Mouse (Mus musculus) erythroid progenitor cell, adult 5-6 weeks (primary cell): Measurements from ENCODE around the gene Col16a1. TPM values are rescaled to one million over a fixed set of nuclear protein-coding genes. Genes with fewer than 3 reads are reported as not detected.

Experiments
- ATAC-seq: replicated peaks from 2 replicates; pipeline ENCODE4 v1.8.0; 2016; ENCODE audit warnings: moderate number of reproducible peaks, mild to moderate bottlenecking, moderate TSS enrichment, inconsistent platforms; ENCODE audit not compliant: poor library complexity, low FRiP score, severe bottlenecking
- total RNA-seq, 2 experiments: library from RNA; stranded (forward) in 1 of 2; stranded (reverse) in 1 of 2; fragments of 150-400 nt in 1 of 2; fragments of 186-747, 209-891 nt in 1 of 2; gene quantifications; 2 replicates each; pipeline versions ENCODE4 v1.2.3 to v1.2.4; 2015 to 2017; ENCODE audit warnings: low replicate concordance in 2 of 2

The Col16a1 gene
- total RNA-seq, 2 experiments from 2014 or later: not detected

DNA sequence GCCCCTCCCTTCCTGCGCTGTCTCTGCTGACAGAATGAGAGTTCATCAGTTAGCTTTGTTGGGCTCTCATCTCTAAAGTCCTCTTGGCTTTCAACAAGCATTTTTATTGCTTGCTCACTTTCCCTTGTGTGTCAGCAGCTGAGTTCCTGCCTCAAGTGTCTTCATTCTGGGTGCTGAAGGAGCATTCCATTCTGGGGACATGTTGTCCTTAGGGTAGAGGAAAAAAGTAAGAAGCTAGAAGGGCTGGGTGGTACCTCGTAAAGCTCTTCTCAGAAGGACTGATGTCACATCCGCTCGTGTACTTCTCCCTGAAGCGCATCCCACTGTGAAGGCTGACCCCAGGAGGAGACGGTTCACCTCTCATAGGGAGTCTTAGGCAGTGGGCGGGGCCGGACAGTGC, 73.9 kb downstream of the Col16a1 start:
- ATAC-seq: no peak; the same call in 1 of the 2 replicates

DNA sequence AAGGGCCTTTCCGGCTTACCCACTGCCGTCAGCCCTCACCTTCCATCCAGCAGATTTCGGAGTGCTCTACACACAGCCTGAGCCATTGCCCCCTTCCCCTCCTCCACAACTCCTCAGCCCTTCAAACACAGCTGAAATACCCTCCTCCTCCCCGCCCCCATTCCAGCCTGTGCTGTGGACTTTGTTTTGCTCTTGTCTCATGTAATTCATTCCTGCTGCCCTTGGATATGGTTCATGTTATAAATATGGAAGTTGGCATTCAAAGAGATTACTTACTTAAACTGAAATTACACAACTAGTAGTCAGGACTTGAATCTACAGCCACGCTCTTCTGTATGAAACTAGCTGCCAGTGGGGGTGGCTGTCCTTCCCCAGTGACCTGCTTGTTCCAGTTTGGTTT, 75.4 kb downstream of the Col16a1 start:
- ATAC-seq: no peak

DNA sequence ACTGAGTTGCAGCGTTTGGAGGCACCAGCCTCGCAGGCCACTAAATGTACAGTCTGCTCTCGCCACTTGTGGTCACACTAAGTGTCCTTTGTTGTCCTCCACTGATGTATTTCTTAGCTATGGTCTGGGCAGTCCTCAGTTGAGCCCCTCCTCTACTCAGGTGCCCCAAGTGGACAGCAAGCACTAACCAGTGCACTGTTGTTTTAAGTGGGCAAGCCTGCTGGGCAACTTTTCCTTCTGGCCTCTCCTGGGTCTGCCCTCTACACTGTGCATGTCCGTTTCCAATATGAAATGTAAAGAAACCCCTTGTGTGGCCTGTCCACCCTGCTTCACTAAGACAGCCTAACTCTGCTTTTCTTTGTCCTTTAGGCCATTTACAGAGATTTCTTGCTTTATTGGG, 76.5 kb downstream of the Col16a1 start:
- ATAC-seq: no peak

DNA sequence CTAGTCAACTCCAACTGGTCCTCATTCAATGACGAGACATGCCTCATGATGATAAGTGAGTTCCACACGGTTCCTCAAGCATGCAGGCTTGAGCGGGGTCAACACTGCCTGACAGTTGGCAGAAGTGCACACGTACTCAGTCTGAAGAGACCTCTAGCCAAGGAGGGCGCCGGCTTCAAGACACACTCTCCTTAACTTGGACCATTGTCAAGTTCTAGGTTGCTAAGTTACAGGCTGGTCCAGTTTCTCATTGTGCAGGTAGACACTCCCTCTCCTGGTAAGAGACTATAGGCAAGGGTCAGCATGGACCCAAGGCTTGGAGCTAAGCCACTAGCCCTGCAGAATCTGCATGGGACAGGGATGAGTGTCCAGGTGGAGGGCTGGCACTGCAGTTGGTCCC, 77.5 kb downstream of the Col16a1 start:
- ATAC-seq: no peak

DNA sequence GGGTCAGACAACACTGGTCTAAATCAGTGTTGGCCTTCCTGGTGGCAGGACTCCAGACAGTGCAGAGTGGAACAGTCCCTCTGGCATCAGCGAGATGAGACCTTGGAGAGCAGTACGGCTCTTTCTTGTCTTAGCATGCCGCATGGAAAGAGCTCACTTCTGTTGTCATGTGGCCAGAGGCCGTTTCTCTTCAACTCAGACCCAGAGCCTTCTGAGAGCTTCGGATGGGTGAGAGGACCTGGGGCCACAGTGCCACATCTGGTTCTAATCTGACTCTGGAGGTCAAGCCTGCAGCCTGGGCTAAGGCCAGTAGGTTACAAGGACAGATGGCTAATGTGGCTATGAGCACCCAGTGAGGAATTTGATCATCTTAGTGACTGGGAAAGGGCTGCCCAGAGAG, 78.3 kb downstream of the Col16a1 start:
- ATAC-seq: no peak

DNA sequence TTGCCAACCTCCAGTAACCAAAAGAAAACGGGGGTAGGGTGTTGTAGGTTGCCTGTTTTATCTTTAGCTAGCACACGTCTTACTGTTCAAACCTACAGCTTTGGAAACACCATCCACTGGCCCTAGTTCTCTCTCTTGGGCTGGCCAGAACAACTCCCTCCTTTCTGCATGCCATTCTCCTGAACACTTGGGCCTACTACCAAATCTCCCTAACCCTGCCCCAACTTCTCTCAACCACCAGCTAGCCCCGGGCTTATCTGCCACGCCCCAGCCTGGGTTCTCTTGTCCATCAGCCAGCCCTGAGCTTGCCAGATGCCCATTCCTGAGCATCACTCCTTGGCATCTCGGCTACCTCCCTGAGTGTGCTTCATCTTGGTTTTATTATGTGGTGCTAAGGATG, 81.3 kb downstream of the Col16a1 start:
- no peak for ATAC-seq

DNA sequence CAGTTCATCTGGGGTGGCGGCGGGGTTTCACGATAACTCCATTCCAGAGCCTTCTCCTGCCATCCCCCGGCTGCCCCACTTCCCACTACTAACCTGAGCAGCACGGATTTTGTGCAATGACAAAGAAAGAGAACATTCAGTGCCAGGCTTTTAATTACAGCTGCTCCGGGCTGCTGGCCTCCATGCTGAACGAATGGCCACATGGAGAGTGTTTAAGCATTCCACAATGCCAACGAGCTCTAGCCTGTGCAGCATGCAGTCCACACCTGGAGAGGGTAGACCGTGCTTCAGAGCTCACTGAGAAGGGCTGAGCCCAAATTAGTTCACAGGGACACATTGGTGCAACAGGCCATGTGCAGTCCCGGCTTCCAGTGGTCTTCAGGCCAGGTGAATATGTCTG, 82.4 kb downstream of the Col16a1 start:
- no peak for ATAC-seq

DNA sequence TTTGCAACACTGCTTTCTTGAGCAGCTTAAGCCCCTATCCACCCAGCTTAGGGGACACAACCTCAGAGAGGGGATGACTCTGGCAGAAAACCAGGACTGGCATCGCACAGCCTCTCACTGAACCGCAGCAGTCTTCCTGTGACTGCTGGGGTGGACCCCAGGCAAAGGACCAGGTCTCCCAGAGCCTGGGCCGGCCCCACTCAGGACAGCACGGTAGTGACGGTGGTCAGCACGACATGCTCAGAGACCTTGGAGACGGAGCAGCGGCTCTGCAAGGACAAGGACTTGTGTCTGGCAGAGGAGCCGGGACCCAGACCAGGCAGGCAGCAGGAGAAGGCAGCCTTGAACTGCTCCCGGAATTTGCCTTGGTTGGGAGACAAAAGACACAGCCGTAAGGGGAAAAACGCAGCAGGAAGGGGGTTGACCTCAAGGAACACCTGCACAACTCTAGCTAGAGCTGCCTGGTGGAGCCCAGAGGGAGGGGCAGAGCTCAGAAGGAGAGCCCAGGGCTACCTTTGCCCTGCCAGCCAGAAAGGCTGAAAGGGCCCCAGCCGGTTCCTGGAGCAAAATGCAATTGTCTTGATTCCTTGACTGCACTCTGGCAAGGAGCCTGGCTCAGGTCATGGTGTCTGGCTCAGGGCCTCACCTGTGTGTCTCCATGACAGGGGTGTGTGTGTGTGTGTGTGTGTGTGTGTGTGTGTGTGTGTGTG, 83.2 kb downstream of the Col16a1 start:
- ATAC-seq: no peak

DNA sequence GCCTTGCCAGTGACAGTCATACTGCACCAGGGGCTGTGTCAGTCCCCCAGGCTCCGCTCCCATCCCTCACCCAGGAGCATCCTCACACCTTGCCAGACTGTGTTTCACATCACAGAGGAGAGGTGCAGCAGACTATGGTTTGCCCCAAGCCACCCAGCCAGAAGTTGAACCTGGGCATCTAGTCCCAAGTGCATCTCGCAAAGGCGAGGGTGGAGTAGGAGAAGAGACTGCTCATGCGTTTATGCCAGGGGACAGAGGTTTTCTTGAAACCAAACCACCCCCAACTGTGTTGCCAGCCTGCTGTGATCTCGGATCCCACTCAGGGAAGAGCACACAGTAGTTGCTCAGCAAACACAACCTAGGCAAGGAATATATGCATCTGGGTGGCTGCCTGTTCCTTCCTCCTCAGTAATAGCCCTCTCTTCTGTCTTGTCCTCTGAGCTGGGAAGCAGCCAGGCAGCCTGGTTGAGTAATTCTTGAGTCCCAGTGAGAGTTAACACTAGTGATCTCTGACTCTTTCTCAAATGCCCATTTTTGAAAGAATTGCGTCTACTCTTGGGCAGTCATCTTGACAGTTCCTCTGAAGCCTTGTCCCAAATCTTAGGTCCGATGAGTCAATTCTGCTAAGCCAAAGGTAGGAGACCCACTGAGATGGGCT, 83.9 kb downstream of the Col16a1 start:
- ATAC-seq: no peak

DNA sequence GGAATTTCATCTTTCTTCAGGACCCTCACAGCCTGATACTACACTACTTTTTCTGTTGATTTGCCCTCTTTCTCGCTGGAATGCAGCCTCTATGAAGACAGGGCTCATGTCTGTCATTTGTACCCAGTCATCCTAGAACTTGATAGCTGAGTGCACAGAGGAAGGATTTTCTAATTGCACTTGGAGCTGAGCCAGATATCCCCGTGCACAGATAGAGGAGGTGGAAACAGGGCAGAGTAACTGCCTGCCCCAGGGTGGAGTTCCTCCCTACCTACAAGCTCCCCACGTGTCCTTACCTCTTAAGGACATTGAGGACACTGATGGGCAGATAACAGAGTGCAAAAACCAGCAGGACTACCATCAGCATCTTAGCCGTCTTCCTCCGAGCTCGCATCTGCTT, 85.8 kb downstream of the Col16a1 start:
- no peak for ATAC-seq

DNA sequence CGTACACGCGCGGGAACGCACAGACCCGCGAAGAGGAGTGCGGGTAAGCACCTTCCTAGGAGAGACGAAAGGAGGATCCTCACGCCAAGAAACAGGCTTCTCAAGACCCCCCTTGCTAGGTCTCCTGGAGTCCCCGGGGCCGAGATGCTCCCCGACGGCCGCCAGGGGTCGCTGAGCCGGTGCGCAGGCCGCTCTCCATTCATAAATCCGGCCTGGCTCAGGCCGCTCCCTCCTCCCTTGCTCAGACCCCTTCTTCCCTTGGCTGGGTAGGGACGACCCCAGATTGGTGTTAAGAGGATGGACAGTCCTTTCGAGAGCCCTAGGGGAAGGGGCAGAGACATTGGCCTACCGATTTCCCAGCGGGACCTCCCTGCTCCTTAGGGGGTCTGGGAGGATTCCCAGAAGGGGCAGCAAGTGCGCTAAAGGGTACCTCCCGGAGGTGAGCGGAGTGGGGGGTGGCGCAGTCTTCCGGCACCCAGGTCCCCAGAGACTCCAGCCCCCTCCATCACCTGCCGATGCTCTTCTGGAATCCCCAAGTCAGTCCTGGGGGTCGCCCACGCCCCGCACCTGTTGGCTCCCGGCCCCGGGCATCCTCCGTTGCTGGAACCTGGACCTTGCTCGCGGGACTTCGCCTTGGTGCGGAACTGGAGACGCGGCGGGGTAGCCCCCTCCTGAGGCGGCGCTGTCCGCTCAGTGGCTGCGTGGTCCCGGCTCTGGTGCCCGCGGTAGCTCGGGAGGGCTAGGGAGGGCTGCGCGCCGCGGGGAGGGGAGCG, 91.0 kb downstream of the Col16a1 start:
- ATAC-seq: 0 out of 2 replicates have a peak, but pooled peaks have one; percentile 33

DNA sequence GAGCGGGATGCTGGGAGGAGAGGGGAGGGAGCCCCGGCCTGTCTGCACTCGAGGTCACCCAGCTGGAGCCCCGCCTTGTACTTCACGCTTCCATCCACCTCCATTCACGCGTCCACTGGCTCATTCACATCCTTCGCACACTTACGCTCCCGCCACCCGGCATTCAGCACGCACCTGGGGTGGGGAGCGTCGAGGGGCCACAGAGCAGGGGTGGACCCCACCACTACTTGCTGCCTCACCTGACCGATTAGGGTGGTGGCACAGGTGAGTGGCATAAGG, 91.5 kb downstream of the Col16a1 start, which contains the start of gene Hcrtr1:
Gene Hcrtr1 (minus strand): TSS at position 146 of the 279 bp plus-strand sequence.
- no peak for ATAC-seq

DNA sequence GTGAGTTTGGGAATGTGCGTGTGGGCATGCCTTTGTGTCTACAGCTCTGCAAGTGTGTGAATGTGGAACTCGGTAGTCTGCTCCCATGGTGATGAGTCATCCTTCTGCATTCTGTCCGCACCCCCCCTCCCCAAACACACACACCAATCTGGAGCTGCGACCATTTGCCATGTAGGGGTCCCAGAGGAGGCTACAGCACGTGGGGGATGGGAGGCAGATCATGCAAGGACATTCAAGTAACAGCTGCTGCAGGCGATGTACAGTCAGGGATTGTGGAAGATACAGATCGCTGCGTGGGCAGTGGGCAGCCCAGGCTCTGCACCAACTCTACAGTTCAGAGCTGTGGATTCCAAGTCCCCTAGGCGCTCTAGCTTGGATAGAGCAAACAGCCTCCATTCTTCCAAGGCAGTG, 93.4 kb downstream of the Col16a1 start:
- ATAC-seq: no peak

DNA sequence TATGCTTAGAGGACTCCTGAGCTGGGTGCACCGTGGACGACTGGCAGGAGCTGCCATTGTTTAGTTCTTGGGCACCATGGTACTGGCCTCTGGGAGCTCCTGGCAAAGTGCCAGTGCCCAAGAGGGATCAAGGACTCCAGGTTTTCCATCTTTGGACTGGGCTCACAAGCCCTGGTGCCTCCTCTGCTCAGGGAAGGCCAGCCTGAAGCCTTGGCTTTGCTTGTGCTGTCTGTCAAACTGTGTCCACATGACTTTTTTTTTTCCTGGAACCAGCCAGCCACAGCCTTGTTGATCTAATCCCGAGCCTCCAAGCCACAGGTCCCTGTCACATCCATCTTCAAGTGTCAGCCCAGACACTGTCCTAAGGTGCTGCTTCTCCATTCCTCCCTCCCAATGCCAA, 94.1 kb downstream of the Col16a1 start:
- ATAC-seq: no peak

DNA sequence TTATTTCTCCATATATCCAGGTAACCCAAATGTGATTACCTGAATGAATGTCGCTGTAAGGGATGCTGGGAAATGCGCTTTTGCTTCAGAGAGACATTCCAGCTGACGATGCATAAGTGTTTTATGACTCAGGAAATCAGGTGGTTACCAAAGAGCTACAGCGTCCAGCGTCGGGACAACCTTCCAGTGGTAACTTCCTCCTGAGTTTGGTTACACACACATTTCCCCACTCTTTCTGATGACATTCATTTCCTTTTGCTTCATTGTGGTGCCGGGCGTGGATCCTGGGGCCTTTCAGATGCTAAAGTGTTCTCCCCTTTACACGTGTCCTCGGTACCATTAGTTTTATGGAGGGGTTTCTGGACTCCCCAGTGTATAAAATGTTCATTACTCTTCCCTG, 100.8 kb downstream of the Col16a1 start:
- ATAC-seq: no peak

Other genes starting within 250 kb of the Col16a1 start
- 228 and 468 TPM in 2 replicates for gene Ptp4a2, start 236.6 kb upstream of the Col16a1 start, total RNA-seq (2015; ENCODE audit: low replicate concordance)
- gene Ptp4a2, start 236.6 kb upstream of the Col16a1 start, total RNA-seq (2017; ENCODE audit: low replicate concordance): 166 and 170 TPM in 2 replicates
- 0.36 TPM in 1 of 2 replicates, not detected in the other for gene Spocd1, start 118.6 kb upstream of the Col16a1 start, total RNA-seq (2015; ENCODE audit: low replicate concordance)
- not detected in 2 replicates for gene Spocd1, start 118.6 kb upstream of the Col16a1 start, total RNA-seq (2017; ENCODE audit: low replicate concordance)
- not detected in 2 replicates for gene Adgrb2, start 63.0 kb upstream of the Col16a1 start, total RNA-seq (2015; ENCODE audit: low replicate concordance)
- gene Adgrb2, start 63.0 kb upstream of the Col16a1 start, total RNA-seq (2017; ENCODE audit: low replicate concordance): not detected in 2 replicates
- 44.7 and 45.3 TPM in 2 replicates for gene Pef1, start 54.7 kb downstream of the Col16a1 start, total RNA-seq (2015; ENCODE audit: low replicate concordance)
- gene Pef1, start 54.7 kb downstream of the Col16a1 start, total RNA-seq (2017; ENCODE audit: low replicate concordance): 8.9 and 10.3 TPM in 2 replicates
- gene Hcrtr1, start 91.5 kb downstream of the Col16a1 start, total RNA-seq (2015; ENCODE audit: low replicate concordance): not detected in 2 replicates
- gene Hcrtr1, start 91.5 kb downstream of the Col16a1 start, total RNA-seq (2017; ENCODE audit: low replicate concordance): not detected in 2 replicates
- gene Tinagl1, start 127.3 kb downstream of the Col16a1 start, total RNA-seq (2015; ENCODE audit: low replicate concordance): 199 and 217 TPM in 2 replicates
- 249 and 265 TPM in 2 replicates for gene Tinagl1, start 127.3 kb downstream of the Col16a1 start, total RNA-seq (2017; ENCODE audit: low replicate concordance)
- gene Gm853, start 174.6 kb downstream of the Col16a1 start, total RNA-seq (2015; ENCODE audit: low replicate concordance): not detected in 2 replicates
- not detected in 2 replicates for gene Gm853, start 174.6 kb downstream of the Col16a1 start, total RNA-seq (2017; ENCODE audit: low replicate concordance)
- gene Serinc2, start 231.4 kb downstream of the Col16a1 start, total RNA-seq (2015; ENCODE audit: low replicate concordance): not detected in 2 replicates
- gene Serinc2, start 231.4 kb downstream of the Col16a1 start, total RNA-seq (2017; ENCODE audit: low replicate concordance): not detected in 2 replicates